In genomic region chr14:96461756-96462155, GRCm38 (mm10) we compare ENCODE assay signal across 21 mouse cellular contexts. TPM values are rescaled to one million over a fixed set of nuclear protein-coding genes. Genes with fewer than 3 reads are reported as not detected.
DNase-seq lines count a peak whose midpoint lies in the region; ATAC-seq and TF ChIP-seq lines count a peak whose summit lies in the region.
"Had no signal": no experiment of that assay in that cellular context is flagged by ENCODE, and none has a peak within 500 bp of the region (broad histone marks: within the 10 kb centered on the region; RNA-seq: fewer than 3 reads in every experiment).

No protein-coding gene starts in this region.

- no peak overlapping the region for H3K4me2 ChIP-seq in forebrain, embryonic 16.5 days (ENCODE audit: low read length)
- no peak overlapping the region for H3K4me2 ChIP-seq in forebrain, embryonic 13.5 days
- H3K4me2 ChIP-seq: embryonic facial prominence, embryonic 13.5 days; forebrain, embryonic 15.5 days; heart, embryonic 11.5 days; heart, embryonic 15.5 days; hindbrain, embryonic 15.5 days had no signal

- DNase-seq in brain, embryonic 14.5 days (ENCODE audit: low read depth), result peak; percentile 55
- DNase-seq in layer of hippocampus, adult 9-11 months, result peak; percentile 23
- DNase-seq in right cerebral cortex, adult 2 months (ENCODE audit: low spot score in 2 of 2), result no peak
- DNase-seq in gastrocnemius, postnatal 14 days, result no peak
- DNase-seq: adrenal gland, adult 2 months; adrenal gland, postnatal 36 days; cerebellum, adult 18-20 months; cerebellum, postnatal 25 days; gastrocnemius, postnatal 10 days; heart, adult 2 months; heart, postnatal 36 days had no signal

- H3K27me3 ChIP-seq in forebrain, embryonic 16.5 days (replicated peaks; ENCODE audit: control insufficient read depth, insufficient read depth, low read length), result no peaks in the 10 kb centered on the region
- no peaks in the 10 kb centered on the region for H3K27me3 ChIP-seq in forebrain, embryonic 13.5 days
- H3K27me3 ChIP-seq: embryonic facial prominence, embryonic 13.5 days; forebrain, embryonic 15.5 days; heart, embryonic 15.5 days; hindbrain, embryonic 15.5 days had no signal

- 74% methylated on average over 2 of the region's 2 CpGs for WGBS in forebrain, embryonic 16.5 days
- WGBS in forebrain, embryonic 13.5 days, result 77% methylated on average over 2 of the region's 2 CpGs

- no peaks in the 10 kb centered on the region for H3K9me3 ChIP-seq in forebrain, embryonic 16.5 days (ENCODE audit: control insufficient read depth, low read length)
- H3K9me3 ChIP-seq in forebrain, embryonic 13.5 days (replicated peaks), result no peaks in the 10 kb centered on the region
- H3K9me3 ChIP-seq: embryonic facial prominence, embryonic 13.5 days; forebrain, embryonic 15.5 days; heart, embryonic 15.5 days; hindbrain, embryonic 15.5 days had no signal

- no peak for TF ChIP-seq POLR2A in brain, embryonic 14.5 days (IDR thresholded peaks at IDR 0.05; ENCODE audit: borderline replicate concordance, extremely low read depth, insufficient read depth, insufficient read length, poor library complexity, severe bottlenecking)

- H3K4me1 ChIP-seq in forebrain, embryonic 16.5 days (replicated peaks; ENCODE audit: control insufficient read depth, insufficient read depth, low read length), result no peaks in the 10 kb centered on the region
- no peaks in the 10 kb centered on the region for H3K4me1 ChIP-seq in forebrain, embryonic 13.5 days
- H3K4me1 ChIP-seq: embryonic facial prominence, embryonic 13.5 days; forebrain, embryonic 15.5 days; heart, embryonic 15.5 days; hindbrain, embryonic 15.5 days had no signal

- TF ChIP-seq CTCF in brain, embryonic 14.5 days (IDR thresholded peaks at IDR 0.05; ENCODE audit: borderline replicate concordance, extremely low read depth, insufficient read depth, insufficient read length), result no peak

- H3K27ac ChIP-seq in forebrain, embryonic 16.5 days (ENCODE audit: low read length), result no peak overlapping the region
- no peak overlapping the region for H3K27ac ChIP-seq in forebrain, embryonic 13.5 days
- H3K27ac ChIP-seq: embryonic facial prominence, embryonic 13.5 days; forebrain, embryonic 15.5 days; heart, adult 2 months; heart, embryonic 15.5 days; hindbrain, embryonic 15.5 days had no signal

- intact Hi-C loops in gastrocnemius, postnatal 14 days (cut with DNase I; ENCODE audit: low total_unique reads), result no loop called here

- H3K36me3 ChIP-seq in forebrain, embryonic 16.5 days (ENCODE audit: control insufficient read depth, insufficient read depth), result no peaks in the 10 kb centered on the region
- no peaks in the 10 kb centered on the region for H3K36me3 ChIP-seq in forebrain, embryonic 13.5 days (ENCODE audit: poor library complexity, severe bottlenecking)
- H3K36me3 ChIP-seq: embryonic facial prominence, embryonic 13.5 days; forebrain, embryonic 15.5 days; heart, embryonic 15.5 days; hindbrain, embryonic 15.5 days had no signal

- ATAC-seq in forebrain, embryonic 16.5 days, result peak; percentile 31; the same call in 1 of the 2 replicates
- ATAC-seq in forebrain, embryonic 13.5 days, result no peak; the same call in 1 of the 2 replicates
- ATAC-seq: forebrain, embryonic 15.5 days; intestine, embryonic 16.5 days had no signal

- H3K4me3 ChIP-seq in forebrain, embryonic 16.5 days (replicated peaks; ENCODE audit: low read length), result no peak overlapping the region
- no peak overlapping the region for H3K4me3 ChIP-seq in forebrain, embryonic 13.5 days
- H3K4me3 ChIP-seq: embryonic facial prominence, embryonic 13.5 days; forebrain, embryonic 15.5 days; heart, adult 2 months; heart, embryonic 15.5 days; hindbrain, embryonic 15.5 days had no signal

- H3K9ac ChIP-seq in forebrain, embryonic 16.5 days (replicated peaks; ENCODE audit: low read depth, low read length), result no peak overlapping the region
- no peak overlapping the region for H3K9ac ChIP-seq in forebrain, embryonic 13.5 days
- H3K9ac ChIP-seq: embryonic facial prominence, embryonic 13.5 days; forebrain, embryonic 15.5 days; heart, embryonic 15.5 days; hindbrain, embryonic 15.5 days had no signal

RNA-seq across cellular contexts. Expression of gene Klhl1, which starts 57.1 kb away (rescaled TPM):
- 2.2 and 3.1 TPM in 2 replicates for polyA plus RNA-seq in forebrain, embryonic 16.5 days (2015; fragmentation: Nextera tagmentation; extraction: Ambion mirVana)
- 0.98 and 1.5 TPM in 2 replicates for polyA plus RNA-seq in forebrain, embryonic 13.5 days (2015; fragmentation: Nextera tagmentation; extraction: Ambion mirVana)
- 4.0 and 6.3 TPM in 2 replicates for polyA plus RNA-seq in brain, embryonic 14.5 days (2012; rRNA removed)
- total RNA-seq in gastrocnemius, postnatal 14 days (2021), result not detected
- total RNA-seq: adrenal gland, adult 2 months; adrenal gland, postnatal 36 days; ES-E14; gastrocnemius, postnatal 10 days; heart, adult 2 months; heart, postnatal 36 days had no signal
- polyA plus RNA-seq: adrenal gland, adult 2 months; gonadal fat pad, adult 2 months; heart, adult 2 months; heart, embryonic 11.5 days; heart, embryonic 15.5 days had no signal

Comparison
In these comparisons a context has a peak if more than half of its experiments do, and no peak if none do; other contexts are left out.
1. DNase-seq: peak in brain, embryonic 14.5 days (single experiment) and layer of hippocampus, adult 9-11 months (single experiment); none in right cerebral cortex, adult 2 months (0 of 2) and gastrocnemius, postnatal 14 days (single experiment).